27 mouse cellular contexts compared by ENCODE assay signal in genomic region chr14:103071471-103071870, GRCm38 (mm10). TPM values are rescaled to one million over a fixed set of nuclear protein-coding genes. Genes with fewer than 3 reads are reported as not detected.
DNase-seq lines count a peak whose midpoint lies in the region; ATAC-seq lines count a peak whose summit lies in the region.
"Had no signal": no experiment of that assay in that cellular context is flagged by ENCODE, and none has a peak within 500 bp of the region (broad histone marks: within the 10 kb centered on the region; RNA-seq: fewer than 3 reads in every experiment).

No protein-coding gene starts in this region.

- 0 out of 2 replicates have a peak, but pooled peaks cover 2% of the 10 kb centered on the region for H3K36me3 ChIP-seq in midbrain, embryonic 11.5 days (ENCODE audit: control insufficient read depth, insufficient read depth, low read length)
- no peaks in the 10 kb centered on the region for H3K36me3 ChIP-seq in midbrain, embryonic 15.5 days (replicated peaks)
- H3K36me3 ChIP-seq in liver, embryonic 16.5 days (ENCODE audit: control insufficient read depth, insufficient read depth): peaks cover 26% of the 10 kb centered on the region

- no peak for ATAC-seq in midbrain, embryonic 11.5 days (ENCODE audit: low FRiP score)
- no peak for ATAC-seq in midbrain, embryonic 15.5 days (replicated peaks)
- no peak for ATAC-seq in liver, embryonic 16.5 days (ENCODE audit: low read depth)
- ATAC-seq: forebrain, postnatal 0 days had no signal

- no peak overlapping the region for H3K4me2 ChIP-seq in midbrain, embryonic 11.5 days
- H3K4me2 ChIP-seq in midbrain, embryonic 15.5 days: no peak overlapping the region
- H3K4me2 ChIP-seq in liver, embryonic 16.5 days (ENCODE audit: low read depth, low read length): peak overlapping the region; percentile 92; the same call in 1 of the 2 replicates

- H3K4me1 ChIP-seq in midbrain, embryonic 11.5 days (ENCODE audit: control insufficient read depth, insufficient read depth, low read length): peaks cover 6% of the 10 kb centered on the region; the same call in 1 of the 2 replicates
- H3K4me1 ChIP-seq in midbrain, embryonic 15.5 days: peaks cover 12% of the 10 kb centered on the region
- H3K4me1 ChIP-seq in liver, embryonic 16.5 days (ENCODE audit: control insufficient read depth, low read depth, low read length): peaks cover 15% of the 10 kb centered on the region

- H3K9ac ChIP-seq in midbrain, embryonic 11.5 days (ENCODE audit: low read length): no peak overlapping the region
- H3K9ac ChIP-seq in midbrain, embryonic 15.5 days: no peak overlapping the region
- H3K9ac ChIP-seq in liver, embryonic 16.5 days (ENCODE audit: low read depth, low read length): no peak overlapping the region

- peak; percentile 80 for DNase-seq in heart, adult 11 months
- no peak for DNase-seq in heart, postnatal 4 days
- peak; percentile 74 for DNase-seq in midbrain, embryonic 11.5 days (ENCODE audit: low spot score, missing footprints)
- no peak for DNase-seq in ovary, postnatal 14 days (ENCODE audit: low spot score)
- DNase-seq in frontal cortex, postnatal 10 days (ENCODE audit: low spot score in 2 of 2): no peak
- DNase-seq: adrenal gland, adult 2 months; cerebellum, adult 11 months; forebrain, postnatal 0 days; kidney, adult 11 months; left cerebral cortex, postnatal 4 days had no signal

- WGBS in midbrain, embryonic 11.5 days: 96% methylated on average over 12 of the region's 12 CpGs
- WGBS in midbrain, embryonic 15.5 days: 93% methylated on average over 12 of the region's 12 CpGs
- WGBS in liver, embryonic 16.5 days (ENCODE audit: insufficient replicate concordance): 81% methylated on average over 12 of the region's 12 CpGs

- H3K4me3 ChIP-seq in midbrain, embryonic 11.5 days (ENCODE audit: low read depth, low read length): no peak overlapping the region
- H3K4me3 ChIP-seq in midbrain, embryonic 15.5 days: no peak overlapping the region
- no peak overlapping the region; the same call in 1 of the 2 replicates for H3K4me3 ChIP-seq in liver, embryonic 16.5 days (ENCODE audit: low read depth, low read length)

- no peaks in the 10 kb centered on the region for H3K27me3 ChIP-seq in midbrain, embryonic 11.5 days (ENCODE audit: control insufficient read depth, insufficient read depth, low read length)
- no peaks in the 10 kb centered on the region for H3K27me3 ChIP-seq in midbrain, embryonic 15.5 days (replicated peaks)
- H3K27me3 ChIP-seq in liver, embryonic 16.5 days (ENCODE audit: control insufficient read depth, insufficient read depth, low read depth, low read length): no peaks in the 10 kb centered on the region
- H3K27me3 ChIP-seq: embryonic facial prominence, embryonic 12.5 days; hindbrain, embryonic 12.5 days; limb, embryonic 15.5 days; midbrain, embryonic 12.5 days; neural tube, embryonic 12.5 days had no signal

- H3K9me3 ChIP-seq in midbrain, embryonic 11.5 days (ENCODE audit: control insufficient read depth, low read length): no peaks in the 10 kb centered on the region
- H3K9me3 ChIP-seq in midbrain, embryonic 15.5 days: no peaks in the 10 kb centered on the region
- no peaks in the 10 kb centered on the region for H3K9me3 ChIP-seq in liver, embryonic 16.5 days (replicated peaks; ENCODE audit: control insufficient read depth, low read length)
- H3K9me3 ChIP-seq: embryonic facial prominence, embryonic 12.5 days; heart, embryonic 10.5 days; hindbrain, embryonic 12.5 days; limb, embryonic 15.5 days; midbrain, embryonic 12.5 days; neural tube, embryonic 12.5 days had no signal

- no peak overlapping the region for H3K27ac ChIP-seq in midbrain, embryonic 11.5 days (ENCODE audit: low read depth, low read length)
- no peak overlapping the region for H3K27ac ChIP-seq in midbrain, embryonic 15.5 days
- no peak overlapping the region for H3K27ac ChIP-seq in liver, embryonic 16.5 days (ENCODE audit: low read length)
- H3K27ac ChIP-seq: neural tube, embryonic 12.5 days had no signal

RNA-seq across cellular contexts. Expression of gene Cln5, which starts 1.5 kb away (rescaled TPM):
- total RNA-seq in heart, postnatal 4 days (2021): 10 to 100 TPM; 17.8 to 18.3 TPM
- polyA plus RNA-seq in midbrain, embryonic 11.5 days (2014; fragmentation: Nextera tagmentation; extraction: Ambion mirVana): 27.1 and 30.4 TPM in 2 replicates
- 11.6 and 12.1 TPM in 2 replicates for polyA plus RNA-seq in midbrain, embryonic 15.5 days (2015; fragmentation: Nextera tagmentation; extraction: Ambion mirVana)
- 17.0 and 17.2 TPM in 2 replicates for polyA plus RNA-seq in liver, embryonic 16.5 days (2015; fragmentation: Nextera tagmentation; extraction: Ambion mirVana)

RNA-seq across cellular contexts. Expression of gene Acod1, which starts 24.7 kb away (rescaled TPM):
- not detected for total RNA-seq in heart, postnatal 4 days (2021)
- polyA plus RNA-seq in midbrain, embryonic 11.5 days (2014; fragmentation: Nextera tagmentation; extraction: Ambion mirVana): not detected in 2 replicates
- 0.13 TPM in 1 of 2 replicates, not detected in the other for polyA plus RNA-seq in midbrain, embryonic 15.5 days (2015; fragmentation: Nextera tagmentation; extraction: Ambion mirVana)
- 0.05 TPM in 1 of 2 replicates, not detected in the other for polyA plus RNA-seq in liver, embryonic 16.5 days (2015; fragmentation: Nextera tagmentation; extraction: Ambion mirVana)
- total RNA-seq: adrenal gland, adult 2 months; adrenal gland, postnatal 4 days; forebrain, postnatal 0 days; gastrocnemius, adult 8-10 months; layer of hippocampus, postnatal 10 days; left cerebral cortex, adult 8-10 months; left cerebral cortex, postnatal 4 days; MEL had no signal
- polyA plus RNA-seq: embryonic facial prominence, embryonic 12.5 days; forebrain, postnatal 0 days; heart, postnatal 0 days; hindbrain, embryonic 12.5 days; kidney, embryonic 16.5 days; limb, embryonic 15.5 days; lung, embryonic 16.5 days; midbrain, embryonic 12.5 days; neural tube, embryonic 12.5 days; testis, adult 2 months had no signal

RNA-seq across cellular contexts. Expression of gene Fbxl3, which starts 27.9 kb away (rescaled TPM):
- 10 to 100 TPM; 57.6 to 59.7 TPM for total RNA-seq in heart, postnatal 4 days (2021)
- 26.5 and 27.3 TPM in 2 replicates for polyA plus RNA-seq in midbrain, embryonic 11.5 days (2014; fragmentation: Nextera tagmentation; extraction: Ambion mirVana)
- polyA plus RNA-seq in midbrain, embryonic 15.5 days (2015; fragmentation: Nextera tagmentation; extraction: Ambion mirVana): 21.4 and 22.0 TPM in 2 replicates
- polyA plus RNA-seq in liver, embryonic 16.5 days (2015; fragmentation: Nextera tagmentation; extraction: Ambion mirVana): 13.7 and 14.6 TPM in 2 replicates

Comparison
In these comparisons a context has a peak if more than half of its experiments do, and no peak if none do; other contexts are left out.
1. DNase-seq: peak in heart, adult 11 months (single experiment) and midbrain, embryonic 11.5 days (single experiment); none in heart, postnatal 4 days (single experiment), ovary, postnatal 14 days (single experiment) and frontal cortex, postnatal 10 days (0 of 2).